Mouse (Mus musculus) frontal cortex, postnatal 25 days (tissue): ENCODE measurements around the gene Adam11.
A peak's percentile ranks its signal among the peaks of the same experiment; 100 is the strongest.

Experiments
- DNase-seq, 2 experiments: peaks; one replicate each; pipeline ENCODE4 v3.0.0; 2022; ENCODE audit warnings: low spot score in 2 of 2

The Adam11 gene

DNA sequence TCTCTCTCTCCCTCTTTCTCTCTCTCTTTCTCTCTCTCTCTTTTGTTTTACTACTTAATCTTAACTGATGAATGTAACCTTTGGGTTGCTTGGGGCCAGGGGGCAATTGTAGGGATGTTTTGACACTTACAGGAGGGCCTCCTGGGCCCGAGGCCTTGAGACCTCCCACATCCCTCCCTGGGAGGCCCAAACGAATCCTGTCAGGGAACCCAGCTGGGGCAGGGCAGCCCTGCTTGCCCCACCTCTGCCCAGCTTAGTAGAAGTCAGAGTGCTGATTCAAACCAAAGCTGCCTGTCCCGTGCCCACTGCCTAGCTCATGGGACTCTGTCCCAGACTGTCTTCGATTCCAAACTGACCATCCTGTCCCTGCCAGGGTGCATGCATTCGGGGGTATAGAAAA, 17.4 kb downstream of the Adam11 start:
- no peak for DNase-seq

GRCm38 (mm10) chr11:102779081-102779638, 17.9 kb downstream of the Adam11 start:
- DNase-seq = no peak

- DNase-seq = no peak
Measured at GRCm38 (mm10) chr11:102779824-102780223, 18.6 kb downstream of the Adam11 start.

- no peak for DNase-seq
Measured at GRCm38 (mm10) chr11:102780271-102780985, 19.2 kb downstream of the Adam11 start.

- no peak for DNase-seq
Measured at GRCm38 (mm10) chr11:102780986-102781351, 19.7 kb downstream of the Adam11 start.

GRCm38 (mm10) chr11:102781523-102781922, 20.3 kb downstream of the Adam11 start:
- DNase-seq = no peak

GRCm38 (mm10) chr11:102783443-102783842, 22.2 kb downstream of the Adam11 start:
- DNase-seq = no peak

DNA sequence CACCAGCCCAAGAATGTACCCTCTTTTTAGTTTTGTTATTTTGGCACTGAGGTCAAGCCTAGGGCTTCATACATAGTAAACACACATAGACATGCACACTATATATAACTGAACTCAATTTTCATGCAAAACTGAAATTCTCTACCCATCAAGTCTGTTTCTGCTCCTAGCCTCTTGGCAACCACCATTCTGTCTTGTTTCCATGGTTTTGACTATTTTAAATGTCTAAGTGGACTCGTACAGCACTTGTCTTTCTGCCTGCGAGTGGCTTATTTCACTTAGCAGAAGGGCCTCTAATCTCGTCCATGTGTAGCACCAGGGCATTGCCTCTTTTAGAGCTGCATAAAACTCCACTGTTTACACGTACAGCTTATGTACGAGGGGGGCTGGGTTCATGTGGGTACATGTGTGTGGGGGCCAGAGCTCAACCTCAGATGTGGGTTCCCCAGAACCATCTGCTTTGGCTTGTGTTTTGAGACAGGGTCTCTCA, 26.5 kb downstream of the Adam11 start:
- no peak for DNase-seq

DNA sequence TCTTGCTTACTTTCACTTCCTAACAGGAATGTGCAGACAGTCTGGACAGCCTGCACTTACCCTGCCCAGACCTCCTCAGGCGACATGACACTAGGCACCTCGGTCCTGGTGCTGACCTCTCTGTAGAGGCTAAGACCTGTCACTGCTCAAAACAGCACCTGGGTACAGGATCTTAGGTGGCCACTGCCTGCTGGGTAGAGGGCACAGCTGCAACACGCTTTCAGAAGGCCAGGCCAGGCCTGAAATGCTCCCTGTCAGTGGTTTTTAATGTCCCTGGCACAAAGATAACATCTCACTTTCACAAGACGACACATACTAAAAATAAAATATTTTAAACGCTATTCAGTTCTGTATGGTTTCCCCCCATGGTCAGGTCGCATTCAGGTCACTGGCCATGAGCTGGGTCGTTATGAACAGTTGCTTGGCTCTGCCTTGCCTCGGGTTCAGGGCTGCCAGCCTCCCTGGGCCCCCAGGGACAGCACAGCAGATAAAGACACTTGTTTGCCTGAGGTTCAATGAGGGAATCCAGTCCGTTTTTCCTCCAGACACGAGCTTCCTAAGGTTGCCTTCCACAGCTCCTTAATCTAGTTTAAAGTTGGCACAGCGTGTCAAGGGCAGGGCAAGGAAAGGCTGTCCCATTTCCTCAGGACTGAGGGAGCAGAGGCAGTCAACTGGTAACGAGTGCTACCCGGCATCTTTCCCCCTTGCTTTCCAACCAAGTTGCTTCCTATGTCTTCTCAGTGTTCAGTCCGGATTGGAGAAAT, 30.6 kb downstream of the Adam11 start:
- no peak for DNase-seq

DNA sequence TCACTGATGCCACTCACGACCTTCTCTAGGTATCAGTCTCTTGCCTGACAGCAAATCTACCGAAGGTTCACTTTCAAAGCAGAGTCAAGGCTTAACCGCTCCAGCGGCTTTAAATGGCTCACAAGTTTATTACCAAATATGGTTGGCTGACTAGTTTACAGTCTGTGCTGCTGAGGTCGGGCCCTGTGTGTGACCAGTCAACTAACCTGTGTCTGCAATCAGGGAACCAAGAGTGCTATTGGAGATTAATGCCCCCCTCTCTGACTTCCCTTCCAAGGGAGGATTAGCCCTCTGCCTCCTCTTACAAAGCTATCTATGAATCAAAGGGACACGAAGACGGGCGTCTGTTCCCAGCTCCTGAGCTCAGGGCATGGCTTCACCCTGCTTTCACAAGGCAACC, 32.9 kb downstream of the Adam11 start:
- no peak for DNase-seq

DNA sequence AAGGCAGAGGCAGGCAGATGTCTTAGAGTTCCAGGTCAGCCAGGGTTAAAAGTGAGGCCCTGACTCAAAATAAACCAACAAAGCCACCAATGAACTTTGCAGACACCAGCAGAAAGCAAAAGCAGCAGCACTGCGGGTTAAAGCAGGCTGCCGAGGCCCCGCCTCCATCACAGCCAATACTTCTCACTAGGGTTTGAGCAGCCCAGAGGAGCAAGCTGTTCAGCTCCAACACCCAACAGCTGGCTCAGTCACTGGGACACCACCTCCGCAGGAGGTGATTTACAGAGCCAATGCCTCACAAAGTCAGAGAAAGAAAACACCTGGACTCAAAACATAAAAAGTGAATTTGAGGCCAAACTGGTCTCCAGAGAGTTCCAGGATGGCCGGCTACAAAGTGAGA, 42.2 kb downstream of the Adam11 start:
- no peak for DNase-seq

DNA sequence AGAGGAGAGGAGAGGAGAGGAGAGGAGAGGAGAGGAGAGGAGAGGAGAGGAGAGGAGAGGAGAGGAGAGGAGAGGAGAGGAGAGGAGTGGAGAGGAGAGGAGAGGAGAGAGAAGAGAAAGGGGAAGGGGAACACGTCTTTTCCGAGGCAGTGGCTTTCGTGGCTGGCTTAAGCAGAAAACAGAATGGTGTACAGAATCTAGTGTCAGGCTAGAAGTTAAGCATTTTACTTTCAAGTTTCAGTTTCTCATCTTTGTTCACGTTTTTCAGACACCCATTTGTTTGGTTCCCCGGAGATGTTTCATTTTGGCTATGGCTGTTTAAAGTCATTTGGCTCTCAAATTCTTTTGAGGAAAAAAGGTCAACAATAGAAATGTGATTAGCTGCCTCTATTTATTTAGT, 47.0 kb downstream of the Adam11 start:
- DNase-seq = no peak

GRCm38 (mm10) chr11:102810721-102811485, 49.7 kb downstream of the Adam11 start:
- DNase-seq = no peak

- DNase-seq = no peak
Measured at GRCm38 (mm10) chr11:102814881-102815280, 53.6 kb downstream of the Adam11 start.

GRCm38 (mm10) chr11:102818121-102819020, 57.1 kb downstream of the Adam11 start:
- no peak for DNase-seq

- peak; percentile 9 to 27 for DNase-seq
Measured at GRCm38 (mm10) chr11:102819021-102819782, 58.0 kb downstream of the Adam11 start, which contains the start of gene Gjc1. TSS of gene Gjc1 (minus strand) at chr11:102819700.

DNA sequence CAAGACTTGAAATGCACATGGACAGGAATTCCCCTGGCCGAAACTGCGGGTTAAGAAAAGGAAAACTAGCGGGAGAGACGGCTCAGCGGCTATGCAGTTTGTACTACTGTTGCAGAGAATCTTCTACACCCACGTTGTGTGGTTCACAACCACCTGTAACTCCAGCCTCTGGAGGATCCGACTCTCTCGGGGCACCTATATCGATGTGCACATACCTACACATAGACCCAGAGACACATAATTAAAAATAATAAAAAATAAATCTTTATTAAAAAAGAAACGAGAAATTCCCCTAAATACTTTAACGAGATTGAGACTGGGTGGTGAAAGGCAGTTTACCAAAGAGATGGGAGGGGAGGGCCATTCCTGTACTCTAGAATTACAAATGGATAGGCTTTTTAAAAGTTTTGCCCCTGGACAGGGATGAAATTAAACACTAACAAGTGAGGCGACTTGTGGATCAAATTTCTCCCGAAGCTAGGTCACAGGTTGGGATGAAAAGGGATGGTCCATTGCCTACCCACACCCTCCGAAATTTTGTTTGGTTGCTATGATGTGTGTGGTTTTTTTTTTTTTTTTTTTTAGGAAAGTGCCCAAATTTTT, 58.6 kb downstream of the Adam11 start:
- DNase-seq = peak in 1 of 2 experiments; percentile 6

- no peak for DNase-seq
Measured at GRCm38 (mm10) chr11:102820432-102820831, 59.2 kb downstream of the Adam11 start.

DNA sequence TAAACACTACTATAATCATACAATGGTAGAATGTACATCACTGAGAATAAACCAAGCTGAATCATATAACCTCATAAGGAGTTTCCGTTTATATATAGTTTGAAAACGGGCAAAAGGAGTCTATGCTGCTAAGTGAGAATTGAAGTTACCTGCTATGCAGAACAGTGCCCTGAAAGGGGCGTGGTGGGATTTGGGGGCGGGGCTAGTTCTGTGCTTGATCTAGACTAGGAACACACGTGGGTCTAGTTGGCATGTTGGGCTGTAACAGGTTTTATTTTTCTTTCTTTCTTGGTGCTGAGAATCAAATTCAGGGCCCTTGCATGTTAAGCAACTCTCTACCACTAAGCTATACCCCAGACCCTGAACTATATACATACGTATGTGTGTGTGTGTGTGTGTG, 60.0 kb downstream of the Adam11 start:
- no peak for DNase-seq

DNA sequence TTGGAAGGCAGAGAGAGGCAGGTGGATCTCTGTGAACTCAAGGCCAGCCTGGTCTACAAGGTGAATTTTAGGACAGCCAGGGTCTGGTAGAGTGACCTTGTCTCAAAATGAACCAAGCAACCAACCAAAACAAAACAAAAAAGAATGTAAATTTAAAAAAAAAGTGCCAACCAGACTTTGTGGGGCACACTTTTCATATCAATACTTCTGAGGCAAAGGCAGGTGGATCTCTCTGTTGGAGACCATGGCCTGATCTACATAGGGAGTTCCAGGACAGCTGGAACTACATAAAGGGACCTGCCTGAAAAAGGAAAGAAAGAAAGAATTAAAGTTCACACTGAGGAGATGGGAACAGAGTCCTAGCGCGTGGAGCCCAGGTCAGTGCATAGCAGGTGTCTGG, 65.2 kb downstream of the Adam11 start:
- DNase-seq = no peak
